Mouse (Mus musculus) olfactory bulb, adult 2 months (tissue): ENCODE data around the gene Muc3. TPM values are rescaled to one million over a fixed set of nuclear protein-coding genes. Genes with fewer than 3 reads are reported as not detected.

Experiments used
- H3K27ac ChIP-seq: fragments of 200-500 bp; 2 replicates; pipeline ENCODE4 v1.5.1; 2012; ENCODE audit warnings: low read depth, low read length; ENCODE audit not compliant: insufficient read depth
- H3K4me1 ChIP-seq: fragments of 200-500 bp; 2 replicates; pipeline ENCODE4 v1.6.1; 2012; ENCODE audit warnings: low read length; ENCODE audit not compliant: control insufficient read depth, insufficient read depth
- H3K4me3 ChIP-seq: fragments of 200-500 bp; 2 replicates; pipeline ENCODE4 v1.5.1; 2012; ENCODE audit warnings: mild to moderate bottlenecking, low read depth, low read length, moderate library complexity; ENCODE audit not compliant: insufficient read depth
- CTCF ChIP-seq: fragments of 200-500 bp; IDR thresholded peaks from 2 replicates; pipeline ENCODE4 v1.5.1; 2012; ENCODE audit warnings: low read depth, mild to moderate bottlenecking, low read length, moderate library complexity; ENCODE audit not compliant: insufficient read depth
- POLR2A ChIP-seq: fragments of 200-500 bp; IDR thresholded peaks from 2 replicates; pipeline ENCODE4 v1.6.1; 2012; ENCODE audit warnings: mild to moderate bottlenecking, low read depth, low read length, moderate library complexity; ENCODE audit not compliant: insufficient read depth
- WGBS: fragments of 180-500 bp; shearing (Covaris S2); methylation state at CpG from one replicate; pipeline ENCODE4 v1.1.7; 2018; 5-methylcytosine and 5-hydroxymethylcytosine counted together
- polyA plus RNA-seq: library from polyadenylated mRNA; stranded (reverse); fragments of >200 nt; gene quantifications from 2 replicates; pipeline ENCODE4 v1.2.4, GENCODE M21; 2012; ENCODE audit warnings: low replicate concordance; ENCODE audit not compliant: missing spikeins, insufficient read depth, insufficient read length

Gene Muc3
- polyA plus RNA-seq, 1 experiment = not detected

DNA sequence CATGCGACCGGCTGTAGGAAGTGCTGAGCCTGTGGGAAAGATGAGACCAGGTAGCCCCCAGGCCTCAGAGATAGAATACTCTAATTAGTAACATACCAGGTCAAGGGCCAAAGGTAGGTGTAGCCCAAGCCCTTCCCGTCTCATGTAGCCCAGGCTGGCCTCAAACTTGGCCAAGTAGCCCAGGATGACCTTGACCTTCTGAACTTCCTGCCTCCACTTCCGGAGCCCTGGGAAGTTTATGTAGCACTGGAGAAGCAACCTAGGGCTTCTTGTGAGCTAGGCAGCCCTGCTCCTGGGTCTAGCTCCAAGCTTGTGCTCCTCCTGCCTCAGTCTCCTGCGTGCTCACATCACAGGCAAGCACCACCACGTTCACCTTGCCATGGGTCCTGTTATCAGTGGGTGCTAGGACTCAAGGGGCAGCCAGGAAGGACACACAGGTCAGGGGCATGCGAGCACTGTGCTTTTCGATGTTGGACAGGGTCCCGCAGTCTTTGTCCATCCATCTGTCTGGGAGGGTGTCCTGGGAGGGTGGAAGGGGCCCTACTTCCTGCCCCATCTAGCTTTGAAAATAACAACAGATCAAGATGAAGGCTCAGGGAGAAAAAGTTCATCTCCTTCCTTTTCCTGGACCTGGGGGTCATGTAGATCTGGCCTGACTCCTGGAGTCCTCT lies 34.1 kb downstream of the Muc3 start:
- WGBS = 93% methylated on average over 9 of the region's 9 CpGs
- H3K4me1 ChIP-seq = peaks cover 10% of the 10 kb centered on the region
- TF ChIP-seq POLR2A (no peak), CTCF (no peak)
- no peak overlapping the region for H3K27ac ChIP-seq
- H3K4me3 ChIP-seq = no peak overlapping the region

DNA sequence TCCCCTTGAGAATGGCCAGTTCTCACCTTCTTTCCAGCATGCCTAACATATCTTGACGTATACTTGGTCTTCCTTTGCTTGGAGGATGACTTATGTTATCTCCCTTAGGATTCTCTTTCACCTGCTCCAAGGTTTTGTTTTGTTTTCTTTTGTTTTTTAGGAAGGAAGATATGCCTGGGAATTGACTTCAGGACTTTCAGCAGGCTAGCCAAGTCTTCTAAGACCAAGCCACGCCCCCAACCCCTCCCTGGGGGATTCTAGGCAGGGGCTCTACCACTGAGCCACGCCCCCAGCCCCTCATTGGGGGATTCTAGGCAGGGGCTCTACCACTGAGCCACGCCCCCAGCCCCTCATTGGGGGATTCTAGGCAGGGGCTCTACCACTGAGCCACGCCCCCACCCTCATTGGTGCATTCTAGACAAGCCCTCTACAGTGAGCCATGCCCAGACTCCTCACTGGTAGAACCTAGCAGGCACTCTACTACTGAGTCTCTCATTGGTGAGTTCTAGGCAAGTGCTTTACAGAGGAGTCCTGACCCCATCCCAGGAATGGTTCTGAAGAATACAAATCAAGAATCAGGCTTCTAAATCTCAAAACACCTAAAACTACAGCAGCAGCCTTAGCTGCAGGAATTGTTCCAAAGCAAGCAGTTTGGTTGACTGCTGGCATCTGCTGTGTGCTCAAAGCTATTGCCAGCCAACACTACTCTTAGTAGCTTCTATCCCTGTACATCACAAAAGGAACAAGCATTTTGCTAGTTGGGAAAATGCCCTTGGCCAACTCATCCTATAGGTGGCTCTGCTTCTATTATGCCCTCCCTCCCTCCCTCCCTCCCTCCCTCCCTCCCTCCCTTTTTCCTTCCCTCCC lies 37.3 kb downstream of the Muc3 start:
- peaks cover 10% of the 10 kb centered on the region for H3K4me1 ChIP-seq
- TF ChIP-seq POLR2A (no peak), CTCF (no peak)
- no peak overlapping the region for H3K4me3 ChIP-seq
- WGBS = 81% methylated on average over 5 of the region's 5 CpGs
- no peak overlapping the region for H3K27ac ChIP-seq

GRCm38 (mm10) chr5:137110863-137111262 lies 38.3 kb downstream of the Muc3 start:
- Histone ChIP-seq H3K4me1 (peaks cover 2% of the 10 kb centered on the region), H3K27ac (no peak overlapping the region), H3K4me3 (no peak overlapping the region)
- 93% methylated on average over 12 of the region's 12 CpGs for WGBS
- TF ChIP-seq POLR2A (no peak), CTCF (no peak)

DNA sequence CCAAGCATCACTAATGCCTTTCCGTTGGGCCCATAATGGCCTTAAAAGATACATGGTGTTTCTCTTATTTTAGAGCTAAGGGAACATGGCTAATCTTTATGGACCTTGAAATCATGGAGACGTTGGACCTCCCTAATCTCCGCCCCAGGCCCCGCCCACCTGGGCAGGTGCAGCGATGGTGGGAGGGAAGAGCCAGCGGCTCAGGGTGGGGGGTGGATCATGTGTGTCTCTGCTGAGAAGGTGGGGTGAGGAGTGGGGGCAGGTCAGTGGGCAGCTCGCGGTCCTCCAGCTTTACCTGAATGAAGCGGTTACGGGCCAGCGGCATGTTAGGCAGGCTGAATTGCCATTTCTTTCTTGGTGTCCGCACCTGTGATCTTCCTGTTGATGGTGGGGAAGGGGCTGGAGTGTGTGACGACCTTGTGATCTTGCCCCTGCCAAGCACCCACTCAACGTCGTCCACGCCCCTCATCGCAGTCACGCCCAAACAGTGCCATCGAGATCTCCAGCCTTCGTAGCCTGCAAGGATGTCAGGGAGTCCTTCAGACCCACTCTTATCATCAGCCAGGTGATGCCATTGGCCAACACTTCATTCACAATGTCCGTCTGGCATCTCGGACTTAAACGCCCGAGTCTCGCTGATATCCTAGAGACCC lies 39.1 kb downstream of the Muc3 start:
- no peak overlapping the region for H3K4me3 ChIP-seq
- no peaks in the 10 kb centered on the region for H3K4me1 ChIP-seq
- no peak for TF ChIP-seq POLR2A
- TF ChIP-seq CTCF = no peak
- H3K27ac ChIP-seq = no peak overlapping the region
- WGBS = 62% methylated on average over 25 of the region's 25 CpGs

DNA sequence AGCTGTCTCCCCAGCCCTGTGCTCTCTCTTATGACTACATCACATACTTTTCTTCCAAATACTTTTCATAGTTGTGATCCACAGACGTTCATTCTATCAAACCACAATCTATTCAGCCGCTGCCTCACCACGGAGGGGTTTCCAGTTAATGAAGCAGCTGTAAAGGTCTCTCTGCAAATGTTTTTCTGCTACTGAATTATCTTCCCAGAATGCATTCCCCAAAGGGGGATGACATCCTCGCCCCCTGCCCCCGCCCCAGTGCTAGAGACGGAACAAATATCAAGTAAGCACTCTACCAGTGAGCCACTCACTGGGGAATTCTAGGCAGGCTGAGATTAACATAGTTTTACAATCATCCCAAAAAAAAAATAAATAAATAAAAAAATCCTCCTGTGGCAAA lies 41.0 kb downstream of the Muc3 start:
- Histone ChIP-seq H3K4me3 (no peak overlapping the region), H3K27ac (no peak overlapping the region), H3K4me1 (peaks cover 7% of the 10 kb centered on the region)
- TF ChIP-seq POLR2A (no peak), CTCF (no peak)
- WGBS = 63% methylated on average over 6 of the region's 6 CpGs

GRCm38 (mm10) chr5:137107670-137108069 lies 41.5 kb downstream of the Muc3 start:
- TF ChIP-seq CTCF = no peak
- no peak overlapping the region for H3K27ac ChIP-seq
- H3K4me1 ChIP-seq = peaks cover 12% of the 10 kb centered on the region
- WGBS = 76% methylated on average over 8 of the region's 8 CpGs
- no peak overlapping the region for H3K4me3 ChIP-seq

DNA sequence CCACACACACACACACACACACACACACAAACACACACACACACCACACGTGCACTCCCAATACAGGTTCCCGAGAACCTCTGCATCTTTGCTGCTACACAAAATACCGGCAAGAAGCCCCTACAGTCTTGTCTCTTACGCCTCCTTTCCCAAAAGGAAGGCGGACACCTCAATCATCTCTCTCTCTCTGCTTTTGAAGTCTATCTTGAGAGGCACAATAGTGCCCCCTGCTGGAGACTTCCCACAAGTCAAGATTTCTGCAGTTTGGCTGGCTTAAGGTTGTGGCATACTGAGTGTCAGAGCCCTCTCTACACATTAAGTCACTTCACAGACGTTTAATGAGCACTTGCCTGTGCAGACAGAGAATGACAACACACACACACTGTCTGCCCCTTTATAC lies 42.1 kb downstream of the Muc3 start:
- 2% methylated on average over 6 of the region's 6 CpGs for WGBS
- TF ChIP-seq POLR2A = no peak
- TF ChIP-seq CTCF = no peak
- Histone ChIP-seq H3K27ac (no peak overlapping the region), H3K4me3 (no peak overlapping the region), H3K4me1 (peaks cover 18% of the 10 kb centered on the region)

- TF ChIP-seq POLR2A = no peak
- H3K4me1 ChIP-seq = peaks cover 20% of the 10 kb centered on the region
- WGBS = 41% methylated on average over 4 of the region's 4 CpGs
- no peak overlapping the region for H3K27ac ChIP-seq
- H3K4me3 ChIP-seq = no peak overlapping the region
These were observed 42.7 kb downstream of the Muc3 start for GRCm38 (mm10) chr5:137106434-137106833.

GRCm38 (mm10) chr5:137103969-137104368 lies 45.2 kb downstream of the Muc3 start:
- WGBS = 94% methylated on average over 2 of the region's 2 CpGs
- peaks cover 24% of the 10 kb centered on the region for H3K4me1 ChIP-seq
- H3K4me3 ChIP-seq = no peak overlapping the region
- TF ChIP-seq POLR2A (no peak), CTCF (no peak)
- no peak overlapping the region for H3K27ac ChIP-seq
